Mouse (Mus musculus) G1E (cell line): ENCODE measurements at regions not wholly inside any gene's neighbourhood (a gene's known extent, or its start where the extent isn't known, plus 50 kb on each side); places are given as distances from the start of the nearest gene placed in this dataset.

ENCODE experiments used
- CTCF ChIP-seq: IDR thresholded peaks from 2 replicates; pipeline ENCODE4 v1.5.1; 2012; ENCODE audit warnings: low read depth, low read length, inconsistent platforms, mixed read lengths
- GATA1 ChIP-seq: IDR thresholded peaks from 2 replicates; pipeline ENCODE4 v1.6.1; 2012; ENCODE audit warnings: borderline replicate concordance, low read length, inconsistent platforms, mixed read lengths
- GATA2 ChIP-seq: IDR thresholded peaks from 2 replicates; pipeline ENCODE4 v1.6.1; 2012; ENCODE audit warnings: low read depth, low read length, inconsistent platforms, borderline replicate concordance
- POLR2AphosphoS5 ChIP-seq: IDR thresholded peaks from 2 replicates; pipeline ENCODE4 v1.6.1; 2012; ENCODE audit warnings: low read depth, low read length, inconsistent platforms; ENCODE audit not compliant: insufficient replicate concordance
- TAL1 ChIP-seq: conservative IDR thresholded peaks from 2 replicates; pipeline ENCODE4 v1.6.1; 2012; ENCODE audit warnings: low read depth, low read length, inconsistent platforms, mixed read lengths

DNA sequence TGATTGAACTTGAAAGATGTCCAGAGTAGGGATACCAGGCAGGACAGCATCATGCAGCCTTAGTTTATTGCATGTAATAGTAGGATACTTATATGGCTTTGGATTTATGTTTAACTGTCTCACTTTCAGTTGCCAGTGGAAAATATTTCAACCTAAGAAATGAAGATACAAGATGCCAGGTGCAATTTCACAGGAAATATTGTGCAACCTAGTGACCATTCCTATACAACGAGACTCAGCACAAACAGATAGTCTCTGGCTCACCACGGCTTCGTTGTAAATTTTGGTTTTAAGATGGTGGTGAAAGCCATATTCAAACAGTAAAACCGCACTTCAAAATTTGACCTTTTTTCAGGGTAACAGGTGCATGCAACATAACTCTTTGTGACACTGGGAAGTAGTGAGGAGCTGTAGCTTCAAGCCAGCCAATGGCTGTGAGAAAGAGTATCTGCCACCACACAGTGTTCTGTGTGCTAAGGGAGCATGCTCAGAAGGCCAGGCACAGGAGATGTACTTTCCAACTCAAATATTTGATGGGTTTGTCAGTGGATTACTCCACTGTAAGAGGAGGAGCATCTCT lies 61.5 kb upstream of the Ednra start:
- TF ChIP-seq CTCF: no peak
- no peak for TF ChIP-seq GATA1
- TF ChIP-seq POLR2AphosphoS5: no peak
- TF ChIP-seq TAL1: no peak
- no peak for TF ChIP-seq GATA2
